Mouse (Mus musculus) embryonic facial prominence, embryonic 11.5 days (tissue): ENCODE results near the gene Asic2. TPM values are rescaled to one million over a fixed set of nuclear protein-coding genes. Genes with fewer than 3 reads are reported as not detected.

Source experiments
- ATAC-seq: fragments of 200-750 bp; cut with Nextera tagmentation; replicated peaks from 2 replicates; pipeline ENCODE4 v1.8.0; 2017; ENCODE audit warnings: low read depth; ENCODE audit not compliant: insufficient number of reproducible peaks, low FRiP score, low TSS enrichment
- DNase-seq: peaks from one replicate; pipeline ENCODE4 v3.0.0-alpha.2; 2015; ENCODE audit warnings: low spot score
- H3K27ac ChIP-seq: fragments of 300-500 bp; sonication (generic); replicated peaks from 2 replicates; pipeline ENCODE4 v1.5.1; 2014; ENCODE audit warnings: mild to moderate bottlenecking, low read depth, low read length, control low read depth
- H3K27me3 ChIP-seq: fragments of 300-500 bp; sonication (generic); 2 replicates; pipeline ENCODE4 v1.6.1; 2014; ENCODE audit warnings: mild to moderate bottlenecking, low read length, moderate library complexity, mixed read lengths; ENCODE audit not compliant: control insufficient read depth, insufficient read depth
- H3K36me3 ChIP-seq: fragments of 300-500 bp; sonication (generic); replicated peaks from 2 replicates; pipeline ENCODE4 v1.6.1; 2014; ENCODE audit warnings: low read depth, mild to moderate bottlenecking, low read length, moderate library complexity, mixed read lengths; ENCODE audit not compliant: control insufficient read depth, insufficient read depth
- H3K4me1 ChIP-seq: fragments of 300-500 bp; sonication (generic); 2 replicates; pipeline ENCODE4 v1.6.1; 2014; ENCODE audit warnings: low read length, mixed read lengths; ENCODE audit not compliant: control insufficient read depth, insufficient read depth
- H3K4me2 ChIP-seq: fragments of 300-500 bp; sonication (generic); 2 replicates; pipeline ENCODE4 v1.6.1; 2014; ENCODE audit warnings: low read depth, mild to moderate bottlenecking, control low read depth, low read length, moderate library complexity
- H3K4me3 ChIP-seq: fragments of 300-500 bp; sonication (generic); 2 replicates; pipeline ENCODE4 v1.5.1; 2014; ENCODE audit warnings: low read depth, low read length, control low read depth
- H3K9ac ChIP-seq: fragments of 300-500 bp; sonication (generic); replicated peaks from 2 replicates; pipeline ENCODE4 v1.6.1; 2014; ENCODE audit warnings: mild to moderate bottlenecking, control low read depth, low read length
- H3K9me3 ChIP-seq: fragments of 300-500 bp; sonication (generic); replicated peaks from 2 replicates; pipeline ENCODE4 v1.6.1; 2016; ENCODE audit warnings: mild to moderate bottlenecking, low read length, inconsistent platforms, mixed read lengths; ENCODE audit not compliant: control insufficient read depth
- WGBS: fragments of 180-500 bp; shearing (Covaris S2); extraction: QIAGEN DNeasy Blood & Tissue Kit; methylation state at CpG from one replicate; pipeline ENCODE4 v1.1.7; 2014; 5-methylcytosine and 5-hydroxymethylcytosine counted together
- polyA plus RNA-seq: library from polyadenylated mRNA; unstranded; fragments of >200 nt; fragmentation: Nextera tagmentation; extraction: Ambion mirVana; gene quantifications from 2 replicates; pipeline ENCODE4 v1.2.1, GENCODE M21; 2014

Asic2 gene
- polyA plus RNA-seq, 1 experiment from 2014 or later = 0.46 TPM

DNA sequence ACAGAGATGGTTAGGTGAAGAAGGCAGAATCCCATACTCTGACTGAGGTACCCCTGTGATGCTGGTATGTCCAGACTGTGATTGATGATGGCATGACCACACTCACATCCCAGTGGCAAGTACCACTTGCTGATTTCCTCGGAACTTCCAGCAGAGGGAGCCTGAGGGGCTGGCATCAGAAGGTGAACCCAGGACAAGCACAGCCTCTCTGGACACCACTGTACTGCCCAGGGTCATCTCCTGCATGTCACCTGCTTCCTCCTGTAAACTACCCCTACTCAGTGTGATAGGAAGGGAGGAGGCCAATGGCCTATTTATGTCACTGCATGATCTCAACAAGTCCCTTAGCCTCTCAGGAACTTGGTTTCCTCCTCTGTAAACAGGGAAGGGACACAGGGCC, 27.3 kb downstream of the Asic2 start:
- H3K9ac ChIP-seq = no peak overlapping the region
- H3K36me3 ChIP-seq = no peaks in the 10 kb centered on the region
- H3K27me3 ChIP-seq = no peaks in the 10 kb centered on the region
- no peak for ATAC-seq
- 17% methylated on average over 1 of the region's 1 CpGs for WGBS
- H3K9me3 ChIP-seq = no peaks in the 10 kb centered on the region
- no peak overlapping the region for H3K27ac ChIP-seq
- no peak overlapping the region for H3K4me3 ChIP-seq
- DNase-seq = peak; percentile 33
- H3K4me2 ChIP-seq = no peak overlapping the region
- no peaks in the 10 kb centered on the region for H3K4me1 ChIP-seq

DNA sequence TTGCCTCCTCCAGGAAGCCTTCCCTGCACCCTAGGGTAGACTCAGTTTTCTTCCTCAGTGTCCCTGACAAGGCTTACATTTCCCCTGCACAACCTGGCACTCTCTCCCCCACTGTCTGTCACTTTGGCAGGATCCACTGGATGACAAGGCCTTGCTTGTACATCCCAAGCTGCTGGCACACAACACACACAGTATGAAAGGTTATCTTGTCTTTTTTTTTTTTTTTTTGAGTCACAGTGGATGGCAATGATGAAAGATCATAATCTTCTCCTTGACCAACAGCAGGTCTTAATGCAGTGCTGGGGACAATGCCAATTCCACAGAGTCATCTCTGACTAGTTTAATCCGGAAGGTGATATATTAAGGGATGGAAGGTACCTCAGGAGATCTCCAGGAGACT, 30.7 kb downstream of the Asic2 start:
- Histone ChIP-seq H3K9ac (no peak overlapping the region), H3K27me3 (no peaks in the 10 kb centered on the region), H3K4me2 (no peak overlapping the region), H3K9me3 (no peaks in the 10 kb centered on the region), H3K4me1 (no peaks in the 10 kb centered on the region), H3K36me3 (no peaks in the 10 kb centered on the region), H3K27ac (no peak overlapping the region), H3K4me3 (no peak overlapping the region)
- ATAC-seq (no peak), DNase-seq (no peak)
- WGBS = 71% methylated on average over 1 of the region's 1 CpGs

DNA sequence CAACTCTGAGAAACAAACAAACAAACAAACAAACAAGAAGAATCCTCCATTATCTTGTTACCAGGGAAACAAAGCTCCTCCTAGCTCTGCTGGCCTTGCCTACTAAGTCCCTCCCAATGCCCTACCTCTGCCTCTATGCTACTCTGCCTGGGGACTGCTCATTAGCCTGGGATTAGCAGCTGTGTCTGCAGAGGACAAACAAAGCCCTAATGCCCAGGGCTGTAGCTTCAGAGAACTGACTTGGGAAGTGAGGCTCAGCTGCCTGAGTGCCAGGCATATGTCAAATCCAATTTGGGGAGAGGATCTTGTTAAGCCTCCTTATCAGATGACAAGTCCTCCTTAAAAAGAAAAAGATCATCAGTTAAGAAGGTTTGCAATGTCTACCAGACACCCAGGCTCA, 41.9 kb downstream of the Asic2 start:
- no peaks in the 10 kb centered on the region for H3K27me3 ChIP-seq
- DNase-seq (no peak), ATAC-seq (no peak)
- no peak overlapping the region for H3K4me3 ChIP-seq
- no peaks in the 10 kb centered on the region for H3K36me3 ChIP-seq
- no peak overlapping the region for H3K9ac ChIP-seq
- no peaks in the 10 kb centered on the region for H3K4me1 ChIP-seq
- H3K9me3 ChIP-seq = no peaks in the 10 kb centered on the region
- H3K4me2 ChIP-seq = no peak overlapping the region
- H3K27ac ChIP-seq = no peak overlapping the region

DNA sequence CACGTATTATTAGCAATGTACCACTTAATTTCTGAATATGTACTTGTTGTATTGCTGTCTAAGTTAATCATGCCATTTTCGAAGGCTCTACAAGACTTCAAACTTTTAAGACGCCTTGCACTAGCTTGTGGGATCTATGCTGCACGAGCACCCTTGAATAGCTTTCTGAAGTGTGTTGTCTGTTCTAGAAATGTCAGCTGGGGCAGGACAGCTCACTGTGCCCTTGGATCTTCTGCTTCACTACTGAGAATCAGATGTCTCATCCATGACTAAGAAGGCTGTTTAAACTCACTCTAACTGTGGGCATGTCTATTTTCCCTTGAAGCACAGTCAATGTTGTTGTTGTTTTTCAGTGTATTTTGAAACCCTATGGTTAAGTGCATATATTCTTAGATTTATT, 44.6 kb downstream of the Asic2 start:
- DNase-seq (no peak), ATAC-seq (no peak)
- Histone ChIP-seq H3K27ac (no peak overlapping the region), H3K4me1 (no peaks in the 10 kb centered on the region), H3K4me2 (no peak overlapping the region), H3K27me3 (no peaks in the 10 kb centered on the region), H3K4me3 (no peak overlapping the region), H3K9me3 (no peaks in the 10 kb centered on the region), H3K9ac (no peak overlapping the region), H3K36me3 (no peaks in the 10 kb centered on the region)
- 90% methylated on average over 4 of the region's 4 CpGs for WGBS

DNA sequence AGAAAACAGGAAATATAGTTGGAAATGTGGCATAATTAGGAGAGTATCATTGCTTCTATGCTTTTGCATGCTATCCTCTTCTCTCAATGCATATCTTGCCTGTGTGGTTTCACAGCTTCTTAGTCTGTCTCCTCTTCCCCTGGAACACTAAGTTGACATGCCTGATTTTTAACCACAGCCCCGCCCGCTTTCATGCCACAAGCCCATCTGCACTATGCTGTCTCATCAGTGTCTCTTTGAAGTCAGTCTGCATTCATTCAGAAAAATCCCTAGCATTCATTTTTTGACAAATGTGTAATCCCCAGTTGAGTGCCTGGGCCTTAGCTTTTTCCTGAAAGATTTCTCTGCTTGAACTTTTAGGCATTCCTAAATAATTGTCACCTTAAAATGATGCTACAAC, 45.2 kb downstream of the Asic2 start:
- H3K9me3 ChIP-seq = no peaks in the 10 kb centered on the region
- no peaks in the 10 kb centered on the region for H3K4me1 ChIP-seq
- H3K9ac ChIP-seq = no peak overlapping the region
- no peak overlapping the region for H3K4me3 ChIP-seq
- no peaks in the 10 kb centered on the region for H3K27me3 ChIP-seq
- no peaks in the 10 kb centered on the region for H3K36me3 ChIP-seq
- no peak overlapping the region for H3K4me2 ChIP-seq
- no peak for ATAC-seq
- WGBS = 81% methylated on average over 2 of the region's 2 CpGs
- H3K27ac ChIP-seq = no peak overlapping the region
- DNase-seq = no peak

DNA sequence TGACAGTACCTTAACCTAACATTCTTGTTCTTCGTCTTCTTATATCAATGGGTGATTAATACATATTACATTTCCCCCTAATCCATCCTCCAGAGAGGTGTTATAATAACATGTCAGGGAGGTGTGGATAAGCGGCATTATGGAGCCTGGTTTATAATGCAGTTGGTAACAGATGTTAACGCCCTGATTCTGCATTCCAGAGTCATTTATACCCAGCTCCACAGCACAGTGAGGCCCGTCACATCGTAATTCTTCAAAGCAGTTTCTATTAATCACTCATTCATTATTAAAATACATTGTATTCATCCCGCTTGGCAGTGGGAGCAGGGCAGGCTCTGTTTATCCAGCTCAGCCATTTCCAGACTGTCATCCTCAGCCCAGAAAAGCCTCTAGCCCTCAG, 52.8 kb downstream of the Asic2 start:
- Histone ChIP-seq H3K36me3 (no peaks in the 10 kb centered on the region), H3K9me3 (no peaks in the 10 kb centered on the region), H3K4me2 (no peak overlapping the region), H3K4me1 (no peaks in the 10 kb centered on the region), H3K27ac (no peak overlapping the region), H3K4me3 (no peak overlapping the region), H3K27me3 (no peaks in the 10 kb centered on the region), H3K9ac (no peak overlapping the region)
- no peak for DNase-seq
- 72% methylated on average over 6 of the region's 6 CpGs for WGBS
- no peak for ATAC-seq

DNA sequence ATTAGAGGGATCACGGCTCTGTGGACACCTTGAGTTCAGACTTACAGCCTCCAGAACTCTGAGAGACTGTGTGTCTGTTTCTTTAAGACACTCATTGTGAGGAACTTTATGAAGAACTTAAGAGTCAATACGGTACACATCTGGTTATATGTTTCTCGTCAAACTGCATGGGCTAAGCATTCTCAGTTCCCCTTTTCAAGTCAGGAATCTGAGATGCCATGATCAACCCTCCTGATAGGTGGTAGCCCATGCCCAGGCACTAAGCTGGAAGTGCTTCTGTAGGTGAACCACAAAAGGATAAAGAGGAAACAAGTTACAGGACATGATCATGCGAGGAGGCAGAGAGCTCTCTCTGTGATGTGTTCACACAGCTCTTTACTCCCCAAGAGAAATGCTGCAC, 55.2 kb downstream of the Asic2 start:
- H3K4me3 ChIP-seq = no peak overlapping the region
- no peak overlapping the region for H3K27ac ChIP-seq
- H3K9me3 ChIP-seq = no peaks in the 10 kb centered on the region
- H3K4me2 ChIP-seq = no peak overlapping the region
- DNase-seq (no peak), ATAC-seq (no peak)
- no peak overlapping the region; the same call in 1 of the 2 replicates for H3K9ac ChIP-seq
- H3K36me3 ChIP-seq = no peaks in the 10 kb centered on the region
- H3K4me1 ChIP-seq = no peaks in the 10 kb centered on the region
- H3K27me3 ChIP-seq = no peaks in the 10 kb centered on the region
- WGBS = 81% methylated on average over 4 of the region's 4 CpGs

DNA sequence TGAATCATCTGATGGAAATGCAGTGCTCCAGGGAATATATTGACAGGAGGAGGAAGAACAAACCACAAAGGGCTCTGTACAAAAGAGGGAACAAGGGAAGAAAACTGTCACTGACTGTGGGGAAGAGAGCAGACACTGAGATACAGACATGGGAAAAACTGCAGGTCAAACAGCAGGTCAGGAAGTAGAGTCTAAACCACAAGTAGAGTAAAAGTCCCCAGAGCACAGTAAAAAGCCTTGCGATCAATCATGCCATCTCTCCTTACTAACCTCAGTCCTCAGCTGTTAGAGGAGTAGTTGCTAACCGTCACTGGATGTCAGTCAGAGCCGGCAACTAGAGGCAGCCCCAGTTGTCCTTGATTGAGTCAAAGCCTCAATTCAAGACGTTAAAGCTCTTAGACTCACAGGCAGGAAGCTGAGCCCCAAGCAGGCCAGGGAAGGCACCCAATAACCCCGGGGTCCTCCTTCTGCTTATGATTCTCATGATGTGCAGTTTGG, 58.8 kb downstream of the Asic2 start:
- 70% methylated on average over 5 of the region's 5 CpGs for WGBS
- ATAC-seq = no peak

More for the DNA sequence above, 58.8 kb downstream of the Asic2 start:
- H3K36me3 ChIP-seq = no peaks in the 10 kb centered on the region
- H3K9me3 ChIP-seq = no peaks in the 10 kb centered on the region
- no peaks in the 10 kb centered on the region for H3K4me1 ChIP-seq
- no peak overlapping the region for H3K9ac ChIP-seq
- no peak for DNase-seq
- no peak overlapping the region for H3K27ac ChIP-seq
- no peak overlapping the region for H3K4me3 ChIP-seq
- H3K4me2 ChIP-seq = no peak overlapping the region
- no peaks in the 10 kb centered on the region for H3K27me3 ChIP-seq
